Mouse (Mus musculus) intestine, postnatal 0 days (tissue): ENCODE measurements at regions not wholly inside any gene's neighbourhood (a gene's known extent, or its start where the extent isn't known, plus 50 kb on each side); places are given as distances from the start of the nearest gene placed in this dataset.

Source experiments
- ATAC-seq: fragments of 200-750 bp; cut with Nextera tagmentation; 2 replicates; pipeline ENCODE4 v1.8.0; 2017; ENCODE audit warnings: mild to moderate bottlenecking, moderate TSS enrichment, moderate library complexity
- H3K27ac ChIP-seq: fragments of 300-500 bp; sonication (generic); 2 replicates; pipeline ENCODE4 v1.5.1; 2014; ENCODE audit warnings: mild to moderate bottlenecking, low read depth, low read length, moderate library complexity
- H3K27me3 ChIP-seq: fragments of 300-500 bp; sonication (generic); replicated peaks from 2 replicates; pipeline ENCODE4 v1.6.1; 2014; ENCODE audit warnings: low read length, mixed read lengths; ENCODE audit not compliant: control insufficient read depth, insufficient read depth
- H3K36me3 ChIP-seq: fragments of 300-500 bp; sonication (generic); 2 replicates; pipeline ENCODE4 v1.6.1; 2014; ENCODE audit warnings: mild to moderate bottlenecking, moderate library complexity; ENCODE audit not compliant: control insufficient read depth, insufficient read depth
- H3K4me1 ChIP-seq: fragments of 300-500 bp; sonication (generic); replicated peaks from 2 replicates; pipeline ENCODE4 v1.6.1; 2014; ENCODE audit warnings: antibody characterized with exemption, low read length, mixed read lengths; ENCODE audit not compliant: control insufficient read depth, insufficient read depth
- H3K4me2 ChIP-seq: fragments of 300-500 bp; sonication (generic); replicated peaks from 2 replicates; pipeline ENCODE4 v1.6.1; 2014; ENCODE audit warnings: low read depth, mild to moderate bottlenecking, moderate library complexity
- H3K4me3 ChIP-seq: fragments of 300-500 bp; sonication (generic); 2 replicates; pipeline ENCODE4 v1.5.1; 2014; ENCODE audit warnings: low read depth, low read length
- H3K9ac ChIP-seq: fragments of 300-500 bp; sonication (generic); 2 replicates; pipeline ENCODE4 v1.6.1; 2014; ENCODE audit warnings: mild to moderate bottlenecking, low read depth, low read length
- H3K9me3 ChIP-seq: fragments of 300-500 bp; sonication (generic); 2 replicates; pipeline ENCODE4 v1.6.1; 2016; ENCODE audit warnings: mixed run types; ENCODE audit not compliant: control insufficient read depth
- CTCF ChIP-seq: sonication (generic); IDR thresholded peaks from 2 replicates; pipeline ENCODE4 v1.5.1; 2016; ENCODE audit warnings: low read depth, mild to moderate bottlenecking, control low read depth, antibody characterized with exemption, moderate library complexity
- WGBS: fragments of 180-500 bp; shearing (Covaris S2); extraction: QIAGEN DNeasy Blood & Tissue Kit; methylation state at CpG from one replicate; pipeline ENCODE4 v1.1.7; 2014; 5-methylcytosine and 5-hydroxymethylcytosine counted together

DNA sequence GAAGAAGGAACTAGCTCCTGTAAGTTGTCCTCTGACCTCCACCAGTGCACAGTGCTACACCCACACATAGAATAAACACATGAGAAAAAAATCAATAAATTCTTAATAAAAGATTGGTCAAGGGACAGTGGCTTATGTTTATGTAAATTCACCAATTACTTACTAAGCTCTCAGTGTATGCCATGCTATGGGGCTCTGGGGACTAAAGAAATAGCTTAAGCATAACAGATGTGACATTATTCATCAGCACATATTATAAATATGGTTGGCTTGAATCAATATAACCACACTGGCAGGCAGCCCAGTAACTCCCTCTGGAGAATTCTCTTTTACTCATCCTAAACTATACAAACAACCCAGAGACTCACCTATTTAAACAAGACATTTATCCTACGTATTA, 95.2 kb downstream of the Zfp330 start:
- WGBS, result 64% methylated on average over 1 of the region's 1 CpGs

DNA sequence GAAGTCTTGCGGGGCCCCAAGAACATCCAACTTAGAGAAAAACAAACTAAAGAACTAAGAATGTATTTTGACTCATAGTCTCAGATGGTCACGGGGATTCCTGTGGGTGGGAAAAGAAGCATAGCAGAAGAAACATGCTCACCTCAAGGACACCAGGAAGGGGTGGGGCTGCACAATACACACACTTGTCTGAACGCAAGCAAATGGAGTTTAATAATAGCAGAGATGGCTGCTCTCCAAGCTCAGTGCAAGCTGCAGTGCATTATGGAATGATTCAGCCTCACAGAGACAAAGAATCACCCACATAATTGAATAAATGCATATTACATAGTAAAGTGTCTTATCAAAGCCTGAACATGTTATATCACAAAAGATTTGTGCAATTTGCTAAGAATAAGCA, 96.2 kb downstream of the Zfp330 start:
- Histone ChIP-seq H3K27me3 (no peaks in the 10 kb centered on the region), H3K9ac (no peak overlapping the region), H3K36me3 (no peaks in the 10 kb centered on the region), H3K9me3 (no peaks in the 10 kb centered on the region), H3K4me2 (no peak overlapping the region), H3K27ac (no peak overlapping the region), H3K4me1 (no peaks in the 10 kb centered on the region), H3K4me3 (no peak overlapping the region)
- WGBS, result 69% methylated on average over 3 of the region's 3 CpGs
- TF ChIP-seq CTCF, result no peak
- no peak for ATAC-seq

More for the DNA sequence above, 95.2 kb downstream of the Zfp330 start:
- H3K27me3 ChIP-seq, result no peaks in the 10 kb centered on the region
- no peaks in the 10 kb centered on the region for H3K9me3 ChIP-seq
- H3K9ac ChIP-seq, result no peak overlapping the region
- no peak overlapping the region for H3K4me3 ChIP-seq
- no peaks in the 10 kb centered on the region for H3K4me1 ChIP-seq
- TF ChIP-seq CTCF, result no peak
- H3K4me2 ChIP-seq, result no peak overlapping the region
- no peak overlapping the region for H3K27ac ChIP-seq
- H3K36me3 ChIP-seq, result no peaks in the 10 kb centered on the region
- ATAC-seq, result no peak

DNA sequence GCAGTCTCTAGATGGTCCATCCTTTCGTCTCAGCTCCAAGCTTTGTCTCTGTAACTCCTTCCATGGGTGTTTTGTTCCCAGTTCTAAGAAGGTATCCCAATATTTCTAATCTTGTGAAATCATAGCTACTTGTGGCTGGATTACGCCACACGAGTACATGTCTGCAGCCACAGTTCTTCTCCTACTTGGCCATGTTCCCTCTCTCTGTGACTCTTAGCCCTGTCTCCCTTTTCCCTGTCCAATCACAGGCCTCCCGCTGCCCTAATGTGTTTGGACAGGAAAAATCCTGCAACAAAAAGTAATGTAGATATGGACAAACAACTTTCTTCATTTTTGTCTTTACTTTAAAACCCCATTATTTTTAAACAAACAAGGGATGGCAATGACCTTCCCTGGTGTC, 104.7 kb downstream of the Zfp330 start:
- H3K9me3 ChIP-seq, result no peaks in the 10 kb centered on the region
- no peak for TF ChIP-seq CTCF
- WGBS, result 89% methylated on average over 4 of the region's 4 CpGs

DNA sequence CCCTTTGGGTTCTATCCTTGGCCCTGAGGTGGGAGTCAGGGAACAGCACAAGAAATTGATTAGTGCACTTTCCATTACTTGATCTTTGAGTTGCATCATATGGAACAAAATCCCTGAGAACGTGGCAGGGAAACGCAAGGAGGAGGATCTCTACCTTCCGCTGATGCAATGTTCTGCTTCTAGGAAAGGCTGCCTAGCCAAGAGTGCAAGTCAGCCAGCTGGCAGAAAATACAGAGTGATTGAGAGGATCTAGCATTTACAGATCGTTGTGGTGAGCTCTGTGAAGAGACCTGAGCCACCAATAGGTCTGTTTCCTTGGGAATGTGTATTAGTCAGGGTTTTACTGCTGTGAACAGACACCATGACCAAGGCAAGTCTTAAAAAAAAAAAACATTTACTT, 108.8 kb downstream of the Zfp330 start:
- Histone ChIP-seq H3K4me1 (no peaks in the 10 kb centered on the region), H3K27ac (no peak overlapping the region)
- no peak for ATAC-seq

More for the DNA sequence above, 104.7 kb downstream of the Zfp330 start:
- Histone ChIP-seq H3K4me3 (no peak overlapping the region), H3K4me2 (no peak overlapping the region), H3K27me3 (no peaks in the 10 kb centered on the region), H3K27ac (no peak overlapping the region), H3K4me1 (no peaks in the 10 kb centered on the region), H3K36me3 (no peaks in the 10 kb centered on the region), H3K9ac (no peak overlapping the region)
- ATAC-seq, result no peak

DNA sequence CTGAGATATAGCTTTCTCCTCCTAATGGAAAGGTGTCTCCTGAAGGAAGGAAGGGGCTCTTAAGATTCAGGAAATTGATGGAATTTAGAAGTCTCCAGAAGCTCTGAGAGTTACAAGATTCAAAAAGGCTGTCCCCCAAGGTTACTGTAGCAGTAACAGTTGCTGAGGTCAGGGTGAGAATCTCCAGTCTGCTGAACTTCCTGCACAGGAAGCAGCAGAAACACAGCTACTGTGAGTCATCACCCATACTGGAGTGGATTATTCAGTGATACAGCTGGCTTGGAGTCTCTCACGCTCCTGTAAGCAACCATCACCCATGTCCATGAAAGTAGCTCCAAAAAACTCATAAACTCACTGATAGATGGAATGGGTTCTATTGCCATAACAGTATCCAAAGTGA, 133.5 kb downstream of the Zfp330 start:
- no peak for ATAC-seq
- Histone ChIP-seq H3K36me3 (no peaks in the 10 kb centered on the region), H3K9ac (no peak overlapping the region), H3K4me3 (no peak overlapping the region), H3K27ac (no peak overlapping the region), H3K9me3 (no peaks in the 10 kb centered on the region), H3K4me2 (no peak overlapping the region), H3K27me3 (no peaks in the 10 kb centered on the region), H3K4me1 (no peaks in the 10 kb centered on the region)
- 54% methylated on average over 1 of the region's 1 CpGs for WGBS
- no peak for TF ChIP-seq CTCF

More for the DNA sequence above, 108.8 kb downstream of the Zfp330 start:
- Histone ChIP-seq H3K9me3 (no peaks in the 10 kb centered on the region), H3K4me2 (no peak overlapping the region), H3K4me3 (no peak overlapping the region), H3K27me3 (no peaks in the 10 kb centered on the region), H3K9ac (no peak overlapping the region), H3K36me3 (no peaks in the 10 kb centered on the region)
- TF ChIP-seq CTCF, result no peak
- 90% methylated on average over 4 of the region's 4 CpGs for WGBS

DNA sequence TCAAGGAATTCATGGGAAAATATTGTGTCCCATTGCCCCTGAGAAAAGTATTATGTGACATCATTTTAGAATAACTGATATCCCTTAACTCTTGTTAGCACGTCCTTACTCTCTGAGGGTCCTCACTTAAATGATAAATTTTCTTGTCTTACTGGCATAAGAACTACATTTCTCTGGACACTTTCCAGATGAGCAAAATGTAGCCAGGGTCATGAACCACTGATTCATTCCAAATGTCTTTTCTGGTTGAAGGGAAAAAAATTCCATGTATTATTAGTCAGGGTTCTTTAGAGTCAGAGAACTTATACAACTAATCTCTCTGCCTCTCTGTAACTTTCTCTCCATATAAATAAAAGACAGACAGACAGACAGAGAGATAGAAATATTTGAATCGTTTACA, 143.5 kb downstream of the Zfp330 start:
- 63% methylated on average over 2 of the region's 2 CpGs for WGBS
- no peaks in the 10 kb centered on the region for H3K9me3 ChIP-seq
- H3K27ac ChIP-seq, result no peak overlapping the region
- no peaks in the 10 kb centered on the region for H3K27me3 ChIP-seq
- ATAC-seq, result no peak
- TF ChIP-seq CTCF, result no peak
- H3K4me2 ChIP-seq, result no peak overlapping the region
- H3K4me1 ChIP-seq, result no peaks in the 10 kb centered on the region
- no peak overlapping the region for H3K9ac ChIP-seq
- no peak overlapping the region for H3K4me3 ChIP-seq
- H3K36me3 ChIP-seq, result no peaks in the 10 kb centered on the region

DNA sequence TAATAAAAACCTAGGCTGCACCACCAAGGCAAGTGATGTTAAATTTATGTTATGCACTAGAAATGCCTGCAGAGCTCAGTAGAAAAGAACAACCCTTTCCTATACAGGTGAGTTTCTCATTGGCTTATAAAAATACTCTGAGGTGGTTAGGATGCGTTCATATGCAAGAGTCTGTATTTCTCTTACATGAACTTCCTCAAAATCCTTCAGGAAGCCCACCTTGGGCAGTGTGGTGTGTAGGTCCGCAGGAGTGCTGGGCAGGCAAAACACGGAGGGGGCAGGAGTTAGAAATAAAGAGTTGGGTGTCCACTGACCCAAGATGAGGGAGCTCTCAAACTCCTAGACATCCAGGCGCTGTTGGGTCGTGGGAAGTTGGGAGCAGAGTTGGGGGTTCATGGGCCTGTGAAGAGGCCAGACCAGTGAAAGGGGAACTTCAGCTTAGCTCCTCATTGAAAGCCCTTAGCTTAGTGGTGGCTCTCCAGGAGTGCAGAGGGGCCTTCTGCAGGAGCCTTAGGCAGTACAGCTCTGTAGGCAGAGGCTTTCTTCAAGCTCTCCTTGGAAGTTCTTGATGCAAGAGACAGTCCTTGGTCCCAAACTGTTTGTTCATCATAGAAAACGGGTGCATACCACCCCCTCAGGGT, 150.0 kb downstream of the Zfp330 start:
- no peak for TF ChIP-seq CTCF
- Histone ChIP-seq H3K27me3 (no peaks in the 10 kb centered on the region), H3K4me1 (no peaks in the 10 kb centered on the region), H3K36me3 (no peaks in the 10 kb centered on the region), H3K4me3 (no peak overlapping the region), H3K4me2 (no peak overlapping the region), H3K9me3 (no peaks in the 10 kb centered on the region), H3K27ac (no peak overlapping the region), H3K9ac (no peak overlapping the region)
- no peak for ATAC-seq
- WGBS, result 88% methylated on average over 6 of the region's 6 CpGs
